16 mouse cellular contexts compared by ENCODE assay signal in the genomic region with DNA sequence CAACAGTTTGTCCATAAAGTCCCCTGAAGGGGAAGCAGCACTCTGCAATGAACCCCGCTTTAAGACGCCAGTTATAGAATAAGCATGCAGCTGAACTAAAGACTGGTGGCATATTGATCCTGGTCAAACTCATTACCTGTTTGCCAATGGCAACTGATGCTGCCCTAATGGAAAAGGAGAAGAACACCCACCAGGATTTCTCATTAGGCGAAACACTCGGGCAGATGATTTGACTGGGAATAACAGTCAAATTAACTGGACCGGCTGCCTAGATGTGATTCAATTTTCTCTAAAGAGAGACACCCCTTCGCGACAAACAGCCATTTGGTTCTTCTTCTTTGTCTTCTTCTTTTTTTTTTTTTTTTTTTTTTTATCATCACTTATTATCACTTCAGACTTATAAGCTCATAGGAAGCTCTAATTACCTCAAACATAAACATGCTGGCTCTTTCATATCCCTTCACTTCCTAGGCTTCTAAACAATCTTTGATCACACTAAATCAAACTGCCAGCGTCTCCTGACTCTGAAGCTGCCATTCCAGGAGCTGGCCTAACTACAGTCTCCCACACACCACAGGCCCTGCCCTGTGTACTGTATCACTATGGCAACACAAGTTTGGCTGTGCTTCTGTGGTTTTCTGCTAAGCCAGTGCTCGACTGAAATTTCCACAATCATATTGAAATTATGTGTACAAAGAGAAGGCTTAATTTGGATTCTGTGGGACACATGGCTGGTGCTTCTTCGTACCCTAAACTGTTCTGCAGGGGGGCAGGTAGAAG. TPM values are rescaled to one million over a fixed set of nuclear protein-coding genes. Genes with fewer than 3 reads are reported as not detected.
DNase-seq lines count a peak whose midpoint lies in the region; ATAC-seq and TF ChIP-seq lines count a peak whose summit lies in the region.
"Had no signal": no experiment of that assay in that cellular context is flagged by ENCODE, and none has a peak within 500 bp of the region (broad histone marks: within the 10 kb centered on the region; RNA-seq: fewer than 3 reads in every experiment).

No protein-coding gene starts in this region.

- WGBS in kidney, postnatal 0 days: 75% methylated on average over 10 of the region's 10 CpGs
- 71% methylated on average over 10 of the region's 10 CpGs for WGBS in midbrain, embryonic 15.5 days
- WGBS in midbrain, embryonic 11.5 days: 81% methylated on average over 10 of the region's 10 CpGs

- no peaks in the 10 kb centered on the region for H3K27me3 ChIP-seq in kidney, postnatal 0 days (ENCODE audit: insufficient read depth, low read length)
- 0 out of 2 replicates have a peak, but pooled peaks cover 3% of the 10 kb centered on the region for H3K27me3 ChIP-seq in midbrain, embryonic 15.5 days (replicated peaks)
- no peaks in the 10 kb centered on the region for H3K27me3 ChIP-seq in midbrain, embryonic 11.5 days (ENCODE audit: control insufficient read depth, insufficient read depth, low read length)
- H3K27me3 ChIP-seq in myocyte (ENCODE audit: control insufficient read depth, insufficient read depth, insufficient read length): no peaks in the 10 kb centered on the region
- H3K27me3 ChIP-seq: embryonic facial prominence, embryonic 15.5 days; heart, embryonic 12.5 days; liver, embryonic 12.5 days; neural tube, embryonic 15.5 days had no signal

- DNase-seq in kidney, postnatal 0 days (ENCODE audit: low spot score): peak; percentile 55
- no peak for DNase-seq in kidney, adult 8-10 months
- no peak for DNase-seq in midbrain, embryonic 11.5 days (ENCODE audit: low spot score, missing footprints)
- DNase-seq in brain, adult 2 months (ENCODE audit: low read depth, low spot score): peak; percentile 47
- DNase-seq in cerebellum, adult 11-12 months: no peak
- DNase-seq: gastrocnemius, postnatal 25 days; heart, postnatal 36 days; thymus, postnatal 14 days had no signal

- no peaks in the 10 kb centered on the region for H3K79me2 ChIP-seq in myocyte (ENCODE audit: control insufficient read depth, insufficient read depth)

- no peaks in the 10 kb centered on the region for H3K4me1 ChIP-seq in kidney, postnatal 0 days (replicated peaks; ENCODE audit: insufficient read depth, low read length)
- 0 out of 2 replicates have a peak, but pooled peaks cover 5% of the 10 kb centered on the region for H3K4me1 ChIP-seq in midbrain, embryonic 15.5 days
- H3K4me1 ChIP-seq in midbrain, embryonic 11.5 days (ENCODE audit: control insufficient read depth, insufficient read depth, low read length): no peaks in the 10 kb centered on the region
- H3K4me1 ChIP-seq: liver, embryonic 12.5 days had no signal

- H3K9me3 ChIP-seq in kidney, postnatal 0 days (replicated peaks; ENCODE audit: low read length): no peaks in the 10 kb centered on the region
- no peaks in the 10 kb centered on the region for H3K9me3 ChIP-seq in midbrain, embryonic 15.5 days
- no peaks in the 10 kb centered on the region for H3K9me3 ChIP-seq in midbrain, embryonic 11.5 days (ENCODE audit: control insufficient read depth, low read length)
- H3K9me3 ChIP-seq: embryonic facial prominence, embryonic 15.5 days; heart, embryonic 12.5 days; liver, embryonic 12.5 days; neural tube, embryonic 15.5 days had no signal

- H3K4me2 ChIP-seq in kidney, postnatal 0 days (ENCODE audit: low read length): no peak overlapping the region
- no peak overlapping the region for H3K4me2 ChIP-seq in midbrain, embryonic 15.5 days
- H3K4me2 ChIP-seq in midbrain, embryonic 11.5 days: no peak overlapping the region
- peak overlapping the region; percentile 18 for H3K4me2 ChIP-seq in myocyte (ENCODE audit: low read depth)
- H3K4me2 ChIP-seq: embryonic facial prominence, embryonic 15.5 days; heart, embryonic 12.5 days; liver, embryonic 12.5 days; neural tube, embryonic 15.5 days had no signal

- no peak overlapping the region for H3K9ac ChIP-seq in kidney, postnatal 0 days (ENCODE audit: low read depth, low read length)
- no peak overlapping the region for H3K9ac ChIP-seq in midbrain, embryonic 15.5 days
- no peak overlapping the region for H3K9ac ChIP-seq in midbrain, embryonic 11.5 days (ENCODE audit: low read length)
- H3K9ac ChIP-seq: embryonic facial prominence, embryonic 15.5 days; heart, embryonic 12.5 days; liver, embryonic 12.5 days; neural tube, embryonic 15.5 days had no signal

- ATAC-seq in kidney, postnatal 0 days (replicated peaks; ENCODE audit: low FRiP score, low read depth): no peak
- peak; percentile 71 for ATAC-seq in midbrain, embryonic 15.5 days (replicated peaks)
- ATAC-seq in midbrain, embryonic 11.5 days (ENCODE audit: low FRiP score): no peak
- ATAC-seq: CD4-positive, CD25-positive, alpha-beta regulatory T cell, adult 4 months; liver, embryonic 12.5 days had no signal

- H3K36me3 ChIP-seq in kidney, postnatal 0 days (ENCODE audit: insufficient read depth, low read length): no peaks in the 10 kb centered on the region
- H3K36me3 ChIP-seq in midbrain, embryonic 15.5 days (replicated peaks): no peaks in the 10 kb centered on the region
- no peaks in the 10 kb centered on the region for H3K36me3 ChIP-seq in midbrain, embryonic 11.5 days (ENCODE audit: control insufficient read depth, insufficient read depth, low read length)
- no peaks in the 10 kb centered on the region for H3K36me3 ChIP-seq in myocyte (ENCODE audit: control insufficient read depth, insufficient read depth)
- H3K36me3 ChIP-seq: embryonic facial prominence, embryonic 15.5 days; heart, embryonic 12.5 days; liver, embryonic 12.5 days; neural tube, embryonic 15.5 days had no signal

- H3K4me3 ChIP-seq in kidney, postnatal 0 days (replicated peaks; ENCODE audit: low read depth, low read length): no peak overlapping the region
- no peak overlapping the region for H3K4me3 ChIP-seq in midbrain, embryonic 15.5 days
- H3K4me3 ChIP-seq in midbrain, embryonic 11.5 days (ENCODE audit: low read depth, low read length): no peak overlapping the region
- no peak overlapping the region for H3K4me3 ChIP-seq in myocyte
- H3K4me3 ChIP-seq: embryonic facial prominence, embryonic 15.5 days; heart, embryonic 12.5 days; liver, embryonic 12.5 days; neural tube, embryonic 15.5 days had no signal

- no peak for TF ChIP-seq CTCF in kidney, postnatal 0 days (IDR thresholded peaks at IDR 0.05; ENCODE audit: low read depth)

- no peak overlapping the region for H3ac ChIP-seq in myocyte (ENCODE audit: control insufficient read depth, insufficient read length)

- no peak for TF ChIP-seq POLR2A in myocyte (IDR thresholded peaks at IDR 0.05; ENCODE audit: insufficient read length, low read depth)

- H3K27ac ChIP-seq in kidney, postnatal 0 days: no peak overlapping the region
- H3K27ac ChIP-seq in midbrain, embryonic 15.5 days: no peak overlapping the region
- H3K27ac ChIP-seq in midbrain, embryonic 11.5 days (ENCODE audit: low read depth, low read length): no peak overlapping the region
- H3K27ac ChIP-seq: embryonic facial prominence, embryonic 15.5 days; liver, embryonic 12.5 days; neural tube, embryonic 15.5 days; stomach, postnatal 0 days had no signal

TF ChIP-seq in myocyte, 11 proteins besides CTCF, POLR2A, EP300 and RAD21:
- no peak for TF ChIP-seq POLR2AphosphoS2 (IDR thresholded peaks at IDR 0.05; ENCODE audit: insufficient read length, low read depth)
- TF ChIP-seq TCF3 (IDR thresholded peaks at IDR 0.05; ENCODE audit: insufficient read length, low read depth): no peak
- no peak for TF ChIP-seq MAX (IDR thresholded peaks at IDR 0.05; ENCODE audit: low read depth)
TF ChIP-seq in myocyte: peak in this region for 0.

RNA-seq across cellular contexts. Expression of a gene that starts 48.0 kb away (rescaled TPM):
- 13.7 and 14.0 TPM in 2 replicates for polyA plus RNA-seq in kidney, postnatal 0 days (2015; fragmentation: Nextera tagmentation; extraction: Ambion mirVana)
- polyA plus RNA-seq in midbrain, embryonic 15.5 days (2015; fragmentation: Nextera tagmentation; extraction: Ambion mirVana): 20.3 and 21.8 TPM in 2 replicates
- 8.9 and 9.0 TPM in 2 replicates for polyA plus RNA-seq in midbrain, embryonic 11.5 days (2014; fragmentation: Nextera tagmentation; extraction: Ambion mirVana)
- 6.5 TPM for polyA plus RNA-seq in myocyte (2012; fragmentation: generic; extraction: Trizol)
- polyA plus RNA-seq: CD4-positive, CD25-positive, alpha-beta regulatory T cell, adult 4 months had no signal

Comparison
In these comparisons a context has a peak if more than half of its experiments do, and no peak if none do; other contexts are left out.
1. DNase-seq: peak in kidney, postnatal 0 days (single experiment) and brain, adult 2 months (single experiment); none in kidney, adult 8-10 months (0 of 2), midbrain, embryonic 11.5 days (single experiment) and cerebellum, adult 11-12 months (single experiment).